Mouse (Mus musculus) forebrain, embryonic 11.5 days (tissue): Measurements from ENCODE around the gene Dhx57. TPM values are rescaled to one million over a fixed set of nuclear protein-coding genes. Genes with fewer than 3 reads are reported as not detected.

Experiments used
- ATAC-seq: fragments of 200-750 bp; cut with Nextera tagmentation; replicated peaks from 2 replicates; pipeline ENCODE4 v1.8.0; 2017; ENCODE audit warnings: moderate TSS enrichment; ENCODE audit not compliant: low FRiP score
- DNase-seq: peaks from one replicate; pipeline ENCODE4 v3.0.0-alpha.2; 2017; ENCODE audit warnings: low spot score
- H3K27ac ChIP-seq: fragments of 300-500 bp; sonication (generic); 2 replicates; pipeline ENCODE4 v1.5.1; 2014; ENCODE audit warnings: low read depth, low read length
- H3K27me3 ChIP-seq: fragments of 300-500 bp; sonication (generic); 2 replicates; pipeline ENCODE4 v1.6.1; 2014; ENCODE audit warnings: mild to moderate bottlenecking, low read length, mixed read lengths; ENCODE audit not compliant: control insufficient read depth, insufficient read depth
- H3K36me3 ChIP-seq: fragments of 300-500 bp; sonication (generic); 2 replicates; pipeline ENCODE4 v1.6.1; 2014; ENCODE audit warnings: mild to moderate bottlenecking, low read length, moderate library complexity, mixed read lengths; ENCODE audit not compliant: control insufficient read depth, insufficient read depth
- H3K4me1 ChIP-seq: fragments of 300-500 bp; sonication (generic); replicated peaks from 2 replicates; pipeline ENCODE4 v1.6.1; 2014; ENCODE audit warnings: low read length, mixed read lengths; ENCODE audit not compliant: control insufficient read depth, insufficient read depth
- H3K4me2 ChIP-seq: fragments of 300-500 bp; sonication (generic); 2 replicates; pipeline ENCODE4 v1.6.1; 2014; ENCODE audit warnings: low read depth, mild to moderate bottlenecking, low read length, moderate library complexity, mixed read lengths; ENCODE audit not compliant: severe bottlenecking
- H3K4me3 ChIP-seq: fragments of 300-500 bp; sonication (generic); 2 replicates; pipeline ENCODE4 v1.5.1; 2014; ENCODE audit warnings: low read depth, low read length
- H3K9ac ChIP-seq: fragments of 300-500 bp; sonication (generic); 2 replicates; pipeline ENCODE4 v1.6.1; 2014; ENCODE audit warnings: low read length
- H3K9me3 ChIP-seq: fragments of 300-500 bp; sonication (generic); 2 replicates; pipeline ENCODE4 v1.6.1; 2016; ENCODE audit warnings: low read length, mixed read lengths; ENCODE audit not compliant: control insufficient read depth
- WGBS: fragments of 180-500 bp; shearing (Covaris S2); extraction: QIAGEN DNeasy Blood & Tissue Kit; methylation state at CpG from one replicate; pipeline ENCODE4 v1.1.7; 2014; 5-methylcytosine and 5-hydroxymethylcytosine counted together
- polyA plus RNA-seq: library from polyadenylated mRNA; unstranded; fragments of >200 nt; fragmentation: Nextera tagmentation; extraction: Ambion mirVana; gene quantifications from 2 replicates; pipeline ENCODE4 v1.2.1, GENCODE M21; 2014

Dhx57 gene
- polyA plus RNA-seq, 1 experiment from 2014 or later, result 21.8 TPM

GRCm38 (mm10) chr17:80311761-80312160 is 21.5 kb upstream of the Dhx57 start:
- no peak overlapping the region for H3K4me2 ChIP-seq
- WGBS, result 72% methylated on average over 9 of the region's 9 CpGs
- H3K27me3 ChIP-seq, result no peaks in the 10 kb centered on the region
- no peaks in the 10 kb centered on the region for H3K36me3 ChIP-seq
- no peak overlapping the region for H3K9ac ChIP-seq
- no peak overlapping the region for H3K27ac ChIP-seq
- DNase-seq (no peak), ATAC-seq (no peak)
- H3K9me3 ChIP-seq, result no peaks in the 10 kb centered on the region
- H3K4me1 ChIP-seq, result no peaks in the 10 kb centered on the region
- no peak overlapping the region for H3K4me3 ChIP-seq

- no peak within 1 kb of the TSS for H3K27ac ChIP-seq
- no peak within 1 kb of the TSS for H3K4me3 ChIP-seq
- H3K9ac ChIP-seq, result no peak within 1 kb of the TSS
- H3K9me3 ChIP-seq, result no peaks in the 10 kb centered on the region
- no peaks in the 10 kb centered on the region for H3K27me3 ChIP-seq
- no peak for DNase-seq
- H3K4me2 ChIP-seq, result no peak within 1 kb of the TSS
- H3K4me1 ChIP-seq, result no peaks in the 10 kb centered on the region
- WGBS, result 88% methylated on average over 1 of the region's 1 CpGs
- no peak for ATAC-seq
- no peaks in the 10 kb centered on the region for H3K36me3 ChIP-seq
These were observed 17.0 kb upstream of the Dhx57 start, which contains the start of gene Arhgef33 for GRCm38 (mm10) chr17:80307251-80307650. Gene Arhgef33, plus strand, starts transcription at chr17:80307407.

- ATAC-seq, result no peak
- H3K27me3 ChIP-seq, result no peaks in the 10 kb centered on the region
- H3K4me3 ChIP-seq, result no peak overlapping the region
- no peak for DNase-seq
- no peaks in the 10 kb centered on the region for H3K4me1 ChIP-seq
- no peak overlapping the region for H3K27ac ChIP-seq
- H3K9me3 ChIP-seq, result no peaks in the 10 kb centered on the region
- H3K9ac ChIP-seq, result no peak overlapping the region
- H3K4me2 ChIP-seq, result no peak overlapping the region
- 89% methylated on average over 5 of the region's 5 CpGs for WGBS
- no peaks in the 10 kb centered on the region for H3K36me3 ChIP-seq
These were observed 8.6 kb upstream of the Dhx57 start for GRCm38 (mm10) chr17:80298844-80299243.

- H3K36me3 ChIP-seq, result no peaks in the 10 kb centered on the region
- no peak overlapping the region for H3K4me3 ChIP-seq
- no peak for ATAC-seq
- no peak overlapping the region for H3K9ac ChIP-seq
- H3K4me2 ChIP-seq, result no peak overlapping the region
- no peaks in the 10 kb centered on the region for H3K9me3 ChIP-seq
- DNase-seq, result no peak
- 94% methylated on average over 5 of the region's 5 CpGs for WGBS
- no peak overlapping the region for H3K27ac ChIP-seq
- H3K27me3 ChIP-seq, result no peaks in the 10 kb centered on the region
- no peaks in the 10 kb centered on the region for H3K4me1 ChIP-seq
These were observed 5.0 kb upstream of the Dhx57 start for GRCm38 (mm10) chr17:80295258-80295657.

GRCm38 (mm10) chr17:80291148-80291547 is 872 bp upstream of the Dhx57 start:
- no peaks in the 10 kb centered on the region for H3K36me3 ChIP-seq
- no peak overlapping the region for H3K4me2 ChIP-seq
- H3K4me3 ChIP-seq, result no peak overlapping the region
- H3K27me3 ChIP-seq, result no peaks in the 10 kb centered on the region
- H3K27ac ChIP-seq, result no peak overlapping the region
- no peaks in the 10 kb centered on the region; the same call in 1 of the 2 replicates for H3K4me1 ChIP-seq
- WGBS, result 34% methylated on average over 2 of the region's 2 CpGs
- H3K9me3 ChIP-seq, result no peaks in the 10 kb centered on the region
- DNase-seq (no peak), ATAC-seq (no peak; the same call in 1 of the 2 replicates)
- H3K9ac ChIP-seq, result no peak overlapping the region

- no peak for ATAC-seq
- WGBS, result 1% methylated on average over 30 of the region's 30 CpGs
- peak overlapping the region; percentile 67 for H3K4me2 ChIP-seq
- no peaks in the 10 kb centered on the region for H3K36me3 ChIP-seq
- H3K9ac ChIP-seq, result peak overlapping the region; percentile 78
- H3K27me3 ChIP-seq, result no peaks in the 10 kb centered on the region
- H3K4me3 ChIP-seq, result peak overlapping the region; percentile 81
- H3K27ac ChIP-seq, result peak overlapping the region; percentile 55; the same call in 1 of the 2 replicates
- no peak for DNase-seq
- H3K9me3 ChIP-seq, result no peaks in the 10 kb centered on the region
- H3K4me1 ChIP-seq, result no peaks in the 10 kb centered on the region; the same call in 1 of the 2 replicates
These were observed 799 bp downstream of the Dhx57 start for GRCm38 (mm10) chr17:80289280-80290073.

GRCm38 (mm10) chr17:80288012-80288411 is 2.3 kb downstream of the Dhx57 start:
- Histone ChIP-seq H3K4me3 (no peak overlapping the region), H3K4me2 (no peak overlapping the region), H3K9ac (no peak overlapping the region), H3K27me3 (no peaks in the 10 kb centered on the region), H3K9me3 (no peaks in the 10 kb centered on the region), H3K27ac (no peak overlapping the region), H3K36me3 (no peaks in the 10 kb centered on the region), H3K4me1 (no peaks in the 10 kb centered on the region; the same call in 1 of the 2 replicates)
- DNase-seq, result no peak
- WGBS, result 91% methylated on average over 6 of the region's 6 CpGs
- no peak for ATAC-seq

GRCm38 (mm10) chr17:80284446-80284845 is 5.8 kb downstream of the Dhx57 start:
- DNase-seq (no peak), ATAC-seq (no peak)
- no peaks in the 10 kb centered on the region for H3K9me3 ChIP-seq
- H3K27me3 ChIP-seq, result no peaks in the 10 kb centered on the region
- no peaks in the 10 kb centered on the region; the same call in 1 of the 2 replicates for H3K4me1 ChIP-seq
- WGBS, result 88% methylated on average over 4 of the region's 4 CpGs
- H3K4me2 ChIP-seq, result no peak overlapping the region
- no peak overlapping the region for H3K27ac ChIP-seq
- H3K36me3 ChIP-seq, result no peaks in the 10 kb centered on the region
- H3K9ac ChIP-seq, result no peak overlapping the region
- no peak overlapping the region for H3K4me3 ChIP-seq
